Mouse (Mus musculus): Measurements from ENCODE around the gene Peli1.

The Peli1 gene

DNA sequence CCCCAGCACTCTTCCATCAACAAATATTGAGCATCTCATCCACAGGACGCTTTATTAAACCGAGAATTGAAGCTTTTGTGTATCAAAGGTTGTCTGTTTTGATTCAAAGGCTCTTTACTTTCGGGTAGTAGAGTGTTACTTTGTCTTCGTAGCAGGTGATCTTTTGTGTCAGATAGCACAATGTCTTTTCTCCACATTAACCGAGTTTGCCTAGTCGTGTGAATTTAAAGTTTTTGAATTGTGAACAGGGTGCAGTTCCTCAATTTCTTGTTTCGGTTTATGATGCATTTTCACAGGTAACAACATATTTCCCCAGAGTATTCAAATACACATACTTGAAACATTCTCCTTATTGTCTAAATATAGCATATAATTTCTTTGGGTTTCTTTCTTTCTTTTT is 1.5 kb downstream of the Peli1 start:
- no peak for DNase-seq (ENCODE audit: low spot score in 2 of 2)

DNA sequence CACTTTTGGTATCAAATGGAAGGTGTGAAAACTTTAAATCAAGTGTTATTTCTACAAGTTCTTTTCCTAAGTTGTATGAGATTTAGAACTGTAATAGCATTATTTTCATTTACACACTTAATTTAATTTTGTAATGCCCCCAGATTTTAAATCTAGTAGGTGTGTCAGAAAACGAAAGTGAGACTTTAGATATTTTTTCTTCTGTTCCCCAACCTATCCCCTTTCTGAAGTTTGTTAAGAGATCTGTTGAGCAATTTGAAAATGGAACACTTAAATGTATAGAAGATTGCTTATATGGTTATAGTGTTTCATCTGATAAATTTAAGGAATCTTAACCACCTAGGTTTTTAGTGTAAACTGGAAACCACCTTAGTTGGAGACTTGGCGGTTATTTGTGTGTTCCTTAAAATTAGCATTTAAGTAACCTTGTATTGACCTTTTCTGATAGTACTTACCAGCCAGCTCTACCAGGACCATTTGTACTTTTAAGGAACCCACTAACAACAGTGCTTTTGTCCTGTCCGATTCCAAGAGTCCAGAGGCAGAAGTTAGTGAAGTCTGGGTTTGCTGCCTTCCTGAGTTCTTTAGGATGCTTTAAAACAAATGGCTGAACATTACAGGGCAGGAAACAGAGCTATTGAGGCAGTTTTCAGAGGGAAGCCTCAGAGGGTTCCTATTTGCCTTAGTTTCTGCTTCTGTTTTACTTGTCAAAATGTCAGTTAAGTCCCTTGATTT is 2.2 kb downstream of the Peli1 start:
- no peak for DNase-seq (ENCODE audit: low spot score in 2 of 2)

DNA sequence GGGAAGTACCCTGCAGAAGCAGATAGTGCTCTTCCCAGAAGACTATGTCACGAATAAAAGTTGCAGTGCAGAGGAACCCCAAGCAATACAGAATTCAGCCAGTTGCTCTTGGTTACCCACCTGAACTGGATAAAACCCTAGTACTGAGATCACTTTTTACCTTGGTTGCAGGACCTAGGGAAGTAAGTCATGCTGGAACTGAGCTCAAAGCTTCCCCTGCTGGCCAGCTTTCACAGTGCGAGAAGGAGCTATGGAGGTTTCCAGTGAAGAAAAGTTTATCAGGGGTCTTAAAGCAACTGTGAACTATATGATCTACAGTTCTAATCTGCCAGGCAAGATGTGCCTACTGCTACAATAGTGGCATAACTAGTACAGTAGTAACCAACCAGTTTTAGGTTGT is 5.5 kb downstream of the Peli1 start:
- no peak for DNase-seq (ENCODE audit: low spot score in 2 of 2)

DNA sequence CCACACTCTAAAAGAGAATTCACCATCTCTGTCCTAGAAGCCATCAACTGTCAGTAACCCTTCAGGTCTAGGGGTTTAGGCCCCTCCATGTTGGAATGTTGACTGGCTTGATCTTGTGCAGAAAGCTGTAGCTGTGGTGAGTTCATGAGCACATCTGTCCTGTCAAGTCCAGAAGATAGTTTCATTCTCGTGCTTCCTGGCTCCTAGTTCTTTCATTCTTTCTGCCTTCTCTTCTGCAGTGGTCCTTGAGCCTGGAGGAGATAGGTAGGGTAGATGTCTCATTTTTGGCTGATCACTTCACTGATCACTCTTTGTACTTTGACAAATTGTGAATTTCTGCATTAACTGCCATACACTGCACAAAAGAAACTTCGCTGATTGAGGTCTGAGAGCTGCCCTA is 7.4 kb downstream of the Peli1 start:
- no peak for DNase-seq (ENCODE audit: low spot score in 2 of 2)

DNA sequence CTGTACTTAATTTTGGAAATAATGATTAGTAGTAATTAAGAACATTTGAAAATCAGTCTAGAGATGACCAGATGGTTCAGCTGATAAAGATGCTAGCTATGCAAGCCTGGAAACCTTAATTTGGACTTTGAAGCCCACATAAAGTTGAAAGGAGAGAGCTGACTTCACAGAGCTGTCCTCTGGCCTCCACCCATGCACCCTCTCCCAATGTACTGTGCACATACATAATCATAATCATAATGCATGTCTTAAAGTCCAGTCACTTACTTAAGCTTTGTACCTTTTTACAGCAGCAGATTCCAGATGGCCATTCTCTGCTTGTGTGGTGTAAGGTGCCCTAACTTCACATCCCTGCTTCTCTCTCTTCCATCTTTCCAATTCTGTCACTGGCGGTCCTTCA is 9.6 kb downstream of the Peli1 start:
- no peak for DNase-seq (ENCODE audit: low spot score in 2 of 2)

DNA sequence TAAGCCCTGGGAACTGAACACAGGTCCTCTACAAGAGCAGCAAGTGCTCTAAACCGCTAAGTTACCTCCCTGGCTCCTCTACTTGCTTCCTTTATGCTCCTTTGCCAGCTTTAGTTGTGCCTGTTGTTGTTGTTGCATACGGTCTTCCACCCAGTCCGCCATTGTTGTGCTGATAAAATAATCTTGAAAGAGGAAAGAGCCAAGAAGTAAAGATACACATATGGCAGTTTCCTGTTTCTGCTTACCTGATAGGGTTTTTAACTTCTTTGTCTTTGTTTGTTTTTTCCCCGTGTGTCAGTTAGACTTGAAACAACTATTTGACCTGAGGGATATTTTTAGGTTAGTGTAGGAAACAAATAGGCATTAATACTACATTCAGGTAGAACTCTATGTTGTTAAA is 10.2 kb downstream of the Peli1 start:
- no peak for DNase-seq (ENCODE audit: low spot score in 2 of 2)

DNA sequence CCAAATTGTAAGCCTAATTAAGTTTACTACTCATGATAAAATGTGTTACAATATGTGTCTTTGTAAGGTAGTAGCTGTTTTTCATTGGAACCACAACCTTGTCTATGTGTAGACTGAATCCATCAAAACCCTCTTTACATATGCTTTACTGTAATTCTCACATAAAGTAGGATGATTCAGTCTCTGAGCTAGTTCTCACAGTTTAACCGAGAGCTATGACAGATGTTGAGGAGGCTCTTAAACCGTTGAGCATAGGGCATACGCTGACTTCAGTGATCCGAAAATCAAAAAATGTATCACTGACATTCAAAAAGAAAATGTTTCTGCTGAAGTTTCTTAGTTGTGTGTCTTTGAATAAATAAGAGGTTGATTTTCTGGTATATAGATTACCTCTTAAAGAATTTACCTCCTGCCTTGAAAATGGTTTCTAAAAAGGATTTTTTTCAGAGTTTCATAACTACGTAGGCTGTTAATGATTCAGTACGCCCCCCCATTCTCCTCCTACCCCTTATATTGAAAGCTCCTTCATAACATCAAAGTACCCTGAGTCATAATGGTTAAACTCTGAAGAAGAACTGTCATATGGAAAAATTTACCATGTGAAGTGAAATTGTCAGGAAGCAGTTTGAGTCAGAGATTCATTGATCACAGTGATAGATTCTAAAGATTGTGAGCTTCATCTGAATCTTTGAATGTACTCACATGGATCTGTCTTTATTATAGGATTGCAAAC is 11.3 kb downstream of the Peli1 start:
- no peak for DNase-seq (ENCODE audit: low spot score in 2 of 2)

DNA sequence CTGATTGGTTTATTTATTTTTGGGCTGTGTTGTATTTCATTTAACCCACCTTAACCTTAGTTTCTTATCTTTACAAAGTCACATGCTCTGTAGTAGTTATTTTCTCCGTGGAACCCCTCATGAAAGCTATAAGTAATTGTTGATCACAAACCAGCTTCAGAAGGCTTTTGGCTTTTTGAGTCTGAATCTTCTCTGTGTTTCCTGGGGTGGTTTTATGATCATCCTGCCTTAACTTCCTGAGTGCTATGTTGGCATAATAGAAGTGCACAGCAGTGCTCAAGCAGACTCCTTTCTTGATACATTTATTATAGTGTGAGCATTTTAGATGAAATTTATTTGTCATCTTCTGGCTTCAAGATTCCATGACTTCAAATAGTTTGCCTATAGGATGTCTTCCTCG is 12.1 kb downstream of the Peli1 start:
- no peak for DNase-seq (ENCODE audit: low spot score in 2 of 2)

DNA sequence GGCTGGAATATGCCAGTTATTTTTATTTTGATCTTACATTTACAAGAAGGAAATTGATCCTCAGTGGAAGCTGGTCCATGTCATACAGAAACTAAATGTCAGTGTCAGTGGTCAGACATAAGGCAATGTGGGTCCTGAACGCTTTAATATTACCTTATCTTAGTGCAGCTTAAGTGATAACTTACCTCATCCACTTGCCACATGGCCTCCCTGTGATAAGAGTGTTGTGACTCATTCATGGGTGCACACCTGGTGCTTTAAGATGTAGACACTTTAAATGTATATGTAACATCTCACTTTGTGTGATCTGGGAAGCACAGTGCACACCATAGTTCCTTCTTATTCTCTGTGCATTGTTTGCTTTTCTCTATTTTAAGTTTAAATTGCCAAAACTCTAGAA is 14.3 kb downstream of the Peli1 start:
- DNase-seq (ENCODE audit: low spot score in 2 of 2) = no peak

DNA sequence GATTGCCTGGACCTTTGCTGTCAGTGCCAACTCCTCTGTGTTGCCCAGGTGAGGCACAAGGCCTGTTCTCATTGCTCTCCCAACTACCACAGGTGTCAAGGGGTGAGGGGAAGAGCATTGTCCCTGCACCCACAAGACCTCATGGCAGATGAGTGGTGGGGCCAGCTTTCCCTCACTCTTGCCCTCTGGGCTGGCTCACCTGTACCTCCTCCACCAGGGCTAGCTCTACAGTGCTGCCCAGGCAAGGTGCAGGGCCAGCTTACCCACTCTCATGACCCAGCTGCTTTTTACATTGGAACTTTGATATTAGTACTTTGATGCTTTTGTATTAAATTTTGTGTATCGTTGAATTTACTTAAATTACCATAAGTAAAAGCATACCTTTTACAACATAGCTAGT is 16.0 kb downstream of the Peli1 start:
- no peak for DNase-seq (ENCODE audit: low spot score in 2 of 2)

DNA sequence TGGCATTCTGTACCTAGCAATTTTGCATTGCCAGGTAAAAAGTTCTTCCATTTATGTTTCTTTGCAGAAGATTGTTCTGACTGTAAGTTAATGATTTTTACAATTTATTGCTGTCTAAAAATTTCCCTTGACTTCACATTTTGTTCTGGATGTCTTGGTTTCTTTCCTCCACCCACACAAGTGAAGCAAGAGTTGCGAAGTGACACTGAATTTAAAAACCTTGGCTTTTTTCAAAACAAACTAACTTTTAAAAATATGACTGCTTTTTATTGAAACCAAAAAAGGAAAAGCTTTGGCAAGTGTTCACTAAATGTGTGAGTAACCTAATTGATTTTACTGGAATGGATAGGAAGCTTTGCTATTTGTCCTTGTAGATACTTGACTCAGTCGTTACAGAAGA is 18.2 kb downstream of the Peli1 start:
- no peak for DNase-seq (ENCODE audit: low spot score in 2 of 2)

DNA sequence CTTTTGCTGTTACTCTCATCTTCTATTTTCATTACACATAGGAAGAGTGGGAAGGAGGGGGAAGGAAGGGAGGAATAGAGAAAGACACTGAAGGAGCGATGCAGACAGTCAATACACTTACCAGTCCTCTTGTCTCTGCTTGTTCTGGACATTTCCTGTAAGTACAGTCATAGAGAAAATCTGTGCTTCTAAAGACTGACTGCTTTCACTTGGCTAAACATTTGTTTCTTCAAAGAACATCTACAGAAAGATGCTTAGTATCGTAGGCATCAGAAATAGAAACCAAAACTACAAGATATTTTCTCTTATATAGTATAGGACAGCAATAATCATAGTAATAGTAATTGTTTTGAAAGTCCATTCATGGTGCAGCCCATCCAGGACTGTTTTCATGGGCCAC is 23.4 kb downstream of the Peli1 start:
- no peak for DNase-seq (ENCODE audit: low spot score in 2 of 2)

DNA sequence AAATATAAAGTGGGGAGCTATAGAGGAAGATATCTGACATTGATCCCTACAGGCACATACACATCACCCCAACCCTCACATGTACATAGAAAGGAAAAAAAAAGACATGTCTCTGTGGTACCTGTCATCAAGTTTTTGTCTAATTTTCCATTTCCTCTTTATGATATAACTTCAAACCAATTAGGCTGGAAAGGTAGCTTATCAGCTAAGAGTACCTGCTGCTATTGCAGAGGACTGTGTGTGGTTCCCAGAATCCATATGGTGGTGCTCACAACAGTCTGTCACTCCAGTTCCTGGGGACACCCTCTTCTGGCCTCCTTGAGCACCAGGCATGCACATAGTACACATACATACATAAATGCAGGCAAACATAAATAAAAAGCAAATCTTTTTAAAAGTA is 24.7 kb downstream of the Peli1 start:
- no peak for DNase-seq (ENCODE audit: low spot score in 2 of 2)

DNA sequence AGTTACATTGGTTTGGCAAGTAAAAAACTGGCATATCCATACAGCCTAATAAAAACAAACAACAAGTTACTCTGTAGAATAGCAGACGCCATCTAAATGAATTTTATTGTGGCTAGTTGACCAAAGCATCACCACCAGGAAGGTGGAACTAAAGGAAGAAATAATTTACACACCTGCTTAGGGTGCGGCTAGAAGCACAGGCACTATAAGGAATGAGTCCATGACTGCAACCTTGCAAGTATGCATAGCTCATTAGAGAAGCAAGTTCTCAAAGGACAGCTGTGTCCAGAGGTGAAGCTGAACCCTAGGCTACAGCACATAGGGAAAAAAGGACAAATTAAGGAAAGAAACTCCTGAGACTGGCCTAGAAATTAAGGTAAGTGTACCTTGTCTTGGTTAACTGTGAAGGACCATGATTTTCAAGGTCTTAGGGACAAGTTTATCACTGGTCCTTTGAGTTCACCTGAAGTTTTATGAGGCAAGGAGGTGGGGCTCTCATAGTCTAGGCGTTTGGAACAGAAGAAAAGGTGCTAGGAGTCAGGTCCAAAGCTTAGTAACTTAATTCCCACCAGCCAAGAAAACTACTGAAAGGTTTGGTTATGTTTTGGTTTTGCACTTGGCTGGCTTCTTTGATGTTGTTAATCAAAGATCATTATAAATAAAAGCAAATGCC is 25.7 kb downstream of the Peli1 start:
- no peak for DNase-seq (ENCODE audit: low spot score in 2 of 2)

DNA sequence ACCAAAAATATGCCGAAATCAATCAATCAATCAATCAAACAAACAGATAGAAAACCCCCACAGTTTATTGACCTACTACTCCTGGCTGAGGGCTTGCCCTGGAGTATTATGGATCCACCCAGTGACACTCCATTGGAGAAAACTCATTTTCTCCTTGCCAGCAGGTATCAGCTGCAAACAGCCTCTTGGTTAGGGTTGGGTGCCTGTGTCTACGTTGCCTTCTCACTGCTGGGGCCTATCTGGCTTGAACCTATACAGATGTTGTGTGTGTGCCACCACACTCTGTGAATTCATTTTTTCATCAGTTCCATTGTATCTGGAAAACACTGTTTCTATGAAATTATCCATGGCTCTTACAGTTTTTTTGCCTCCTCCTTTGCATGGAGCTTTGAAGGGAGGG is 30.6 kb downstream of the Peli1 start:
- DNase-seq (ENCODE audit: low spot score in 2 of 2) = no peak

DNA sequence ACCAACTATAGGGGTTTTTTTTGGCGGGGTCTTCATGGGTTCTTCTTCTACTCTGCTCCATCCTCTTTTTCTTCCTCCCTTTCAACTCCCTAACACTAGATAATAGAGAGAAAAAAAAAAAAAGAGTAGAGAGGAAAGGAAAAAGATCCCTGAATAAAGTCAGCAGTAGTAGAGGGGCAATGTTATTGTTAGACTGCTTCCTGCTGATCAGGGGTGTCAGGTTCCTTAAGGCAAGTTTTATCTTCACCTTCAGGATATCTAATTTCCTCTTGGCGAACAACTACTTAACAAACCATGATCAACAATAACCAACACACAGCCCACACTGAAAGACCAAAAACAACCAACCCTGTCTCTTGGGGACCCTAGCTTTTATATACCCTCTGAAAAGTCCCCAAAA is 31.3 kb downstream of the Peli1 start:
- no peak for DNase-seq (ENCODE audit: low spot score in 2 of 2)

DNA sequence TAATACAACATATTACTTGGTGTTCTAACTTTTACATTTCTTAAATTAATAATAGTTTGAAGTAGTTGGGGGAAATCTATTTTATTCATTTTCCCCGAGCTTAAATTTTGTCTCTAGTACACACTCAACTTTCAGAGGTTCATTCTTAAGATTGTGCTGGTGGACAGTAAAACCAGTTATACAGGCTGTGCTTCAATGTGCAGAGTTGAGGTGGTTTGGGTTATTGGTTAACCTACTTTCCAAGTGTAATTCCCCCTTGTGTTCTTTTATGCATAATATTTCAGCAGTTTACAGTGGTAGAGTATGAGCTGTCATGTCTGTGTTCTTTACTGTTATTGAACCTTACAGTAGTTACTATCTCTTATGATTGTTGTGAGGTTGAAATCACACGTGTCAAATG is 40.6 kb downstream of the Peli1 start:
- DNase-seq (ENCODE audit: low spot score in 2 of 2) = no peak

DNA sequence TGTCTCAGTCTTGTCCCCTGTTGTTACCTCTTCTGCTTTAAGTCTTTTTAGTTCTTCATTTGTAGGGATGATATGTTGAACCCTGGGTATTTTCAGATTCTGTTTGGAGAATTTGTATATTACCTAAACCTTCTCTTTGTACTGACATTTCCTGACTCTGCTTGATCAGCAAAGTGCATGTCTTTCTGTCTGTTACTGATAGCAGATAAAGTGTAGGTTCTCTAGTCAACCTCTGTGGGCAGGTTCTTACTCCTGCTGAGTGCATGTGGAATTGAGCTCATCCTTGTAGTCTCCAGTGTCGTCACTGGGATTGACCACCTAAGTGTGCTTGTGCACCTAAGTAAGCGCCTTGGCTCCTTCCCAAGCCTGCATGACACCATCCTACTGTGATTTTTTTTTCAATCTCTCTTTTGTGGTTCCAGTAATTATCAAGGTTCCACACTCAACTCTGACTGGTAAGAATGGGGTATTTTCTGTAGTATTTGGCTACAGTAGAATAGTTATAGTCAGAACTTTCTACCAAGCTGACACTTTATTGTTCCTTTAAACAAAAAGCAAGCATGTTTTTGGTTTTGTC is 43.9 kb downstream of the Peli1 start:
- DNase-seq (ENCODE audit: low spot score in 2 of 2) = no peak

DNA sequence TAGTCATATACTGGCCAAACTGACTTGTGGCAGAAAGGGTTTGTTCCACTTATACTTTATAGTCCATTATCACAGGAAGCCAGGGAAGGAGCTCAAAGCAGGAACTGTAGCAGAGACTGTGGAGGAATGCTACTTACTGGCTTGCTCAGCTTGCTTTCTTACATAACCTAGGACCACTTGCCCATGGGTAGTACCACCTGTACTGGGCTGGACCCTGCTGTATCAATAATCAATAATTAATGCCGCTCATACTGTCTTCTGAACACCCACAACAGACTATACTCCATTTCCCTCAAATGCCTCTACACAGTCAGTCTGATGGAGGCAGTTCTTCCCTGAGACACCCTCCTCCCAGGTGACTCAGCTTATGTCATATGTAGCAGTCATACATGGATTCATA is 48.4 kb downstream of the Peli1 start:
- no peak for DNase-seq (ENCODE audit: low spot score in 2 of 2)

DNA sequence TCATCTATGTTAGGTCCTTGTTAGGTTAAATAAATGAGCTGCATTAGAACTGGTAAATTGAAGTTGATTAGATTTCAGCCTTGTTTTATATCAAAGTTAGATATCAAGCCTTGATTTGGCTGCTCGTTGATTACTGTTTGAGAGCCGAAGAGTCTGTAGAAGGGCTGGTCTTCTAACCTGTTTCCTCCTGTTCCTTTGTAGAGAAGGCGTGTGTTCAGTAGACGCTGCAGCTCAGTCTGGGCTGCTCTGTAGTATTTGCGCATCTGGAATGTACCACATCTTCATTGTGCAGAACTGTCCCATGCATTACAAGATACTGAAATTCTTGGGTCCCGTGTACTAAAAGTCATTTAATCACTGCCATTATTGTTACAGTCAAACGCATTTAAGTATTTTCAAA is 50.2 kb downstream of the Peli1 start:
- DNase-seq (ENCODE audit: low spot score in 2 of 2) = no peak

DNA sequence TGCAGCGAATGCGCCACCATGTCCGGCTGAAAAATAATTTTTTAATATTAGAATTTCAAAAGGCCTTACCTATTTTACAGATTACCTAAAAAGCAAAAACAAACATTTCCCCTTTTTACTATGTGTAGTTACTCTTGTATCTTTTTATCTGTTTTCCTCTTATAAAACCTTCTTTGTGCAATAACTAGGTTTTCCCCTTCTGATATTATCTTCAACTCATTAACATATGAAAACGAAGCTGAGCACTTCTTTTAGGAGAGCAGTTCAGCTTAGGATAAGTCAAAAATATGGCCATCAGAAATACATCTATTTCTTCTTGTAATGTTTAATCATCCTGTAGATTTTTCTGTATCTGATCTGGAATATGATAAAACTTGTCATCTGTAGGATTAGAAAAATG is 50.7 kb downstream of the Peli1 start:
- no peak for DNase-seq (ENCODE audit: low spot score in 2 of 2)

DNA sequence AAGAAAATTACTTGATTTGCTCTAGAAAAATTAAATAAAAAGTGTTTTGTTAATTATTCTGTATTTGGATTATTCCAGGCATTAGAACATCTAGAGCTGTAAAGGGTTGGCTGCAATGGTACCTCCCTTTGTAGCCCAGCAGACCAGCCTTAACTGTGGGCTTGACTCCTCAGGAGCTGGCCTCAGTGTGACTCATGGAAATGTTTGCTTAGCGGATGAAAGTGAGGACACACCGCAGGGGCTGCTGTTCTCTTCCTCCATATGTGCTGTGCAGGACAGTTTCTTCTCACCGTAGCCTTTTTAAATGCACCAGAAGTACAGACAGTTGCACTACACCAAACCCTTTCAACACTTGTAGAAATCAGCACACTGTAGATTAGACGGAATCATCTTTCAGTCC is 58.4 kb downstream of the Peli1 start:
- no peak for DNase-seq (ENCODE audit: low spot score in 2 of 2)

DNA sequence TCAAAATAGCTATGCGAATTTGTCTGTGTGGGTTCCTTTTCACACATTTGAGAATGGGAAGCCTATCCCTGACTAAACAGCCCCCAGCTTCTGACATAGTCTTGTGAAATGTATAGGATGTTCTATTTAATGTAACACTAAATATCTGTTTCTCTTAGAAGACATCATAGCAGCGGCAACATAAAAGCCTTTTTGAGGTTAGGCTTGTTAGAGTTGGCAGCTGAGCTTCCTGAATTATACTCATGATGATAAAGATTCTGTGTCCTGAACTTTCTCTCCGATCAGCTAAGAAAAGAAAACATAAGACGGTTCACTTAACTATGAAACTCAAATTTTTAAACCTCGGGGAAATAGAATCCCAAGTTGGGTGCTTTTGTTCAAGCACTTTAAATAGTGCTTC is 59.2 kb downstream of the Peli1 start:
- no peak for DNase-seq (ENCODE audit: low spot score in 2 of 2)
